Mouse (Mus musculus) ES-E14 (cell line): ENCODE data around the gene Bcl11b. TPM values are rescaled to one million over a fixed set of nuclear protein-coding genes. Genes with fewer than 3 reads are reported as not detected.

ENCODE experiments used
- DNase-seq: peaks from one replicate; pipeline ENCODE4 v3.0.0-alpha.2; 2013; ENCODE audit warnings: low read depth, low spot score
- H3K27ac ChIP-seq: 2 replicates; pipeline ENCODE4 v1.5.1; 2012; ENCODE audit warnings: low read depth, mild to moderate bottlenecking, low read length, moderate library complexity, mixed read lengths; ENCODE audit not compliant: poor library complexity, insufficient read depth, severe bottlenecking
- H3K36me3 ChIP-seq: 2 replicates; pipeline ENCODE4 v1.6.1; 2012; ENCODE audit warnings: mild to moderate bottlenecking, low read length, moderate library complexity, mixed read lengths; ENCODE audit not compliant: control insufficient read depth, poor library complexity, insufficient read depth, severe bottlenecking
- H3K4me1 ChIP-seq, 2 experiments: fragments of 150-350 bp in 1 of 2; sonication (generic) in 1 of 2; 2 replicates each; pipeline ENCODE4 v1.6.1; 2012; ENCODE audit warnings: low read length in 2 of 2, mild to moderate bottlenecking in 1 of 2, mixed read lengths in 1 of 2; ENCODE audit not compliant: control insufficient read depth in 2 of 2, insufficient read depth in 2 of 2, poor library complexity in 1 of 2
- H3K4me3 ChIP-seq, 2 experiments: fragments of 150-350 bp in 1 of 2; sonication (generic) in 1 of 2; 2 replicates each; pipeline ENCODE4 v1.5.1; 2012; ENCODE audit warnings: low read length in 2 of 2, low read depth in 1 of 2, mild to moderate bottlenecking in 1 of 2, mixed read lengths in 1 of 2; ENCODE audit not compliant: insufficient read depth in 1 of 2, poor library complexity in 1 of 2, severe bottlenecking in 1 of 2
- H3K9ac ChIP-seq: 2 replicates; pipeline ENCODE4 v1.6.1; 2012; ENCODE audit warnings: low read depth, mild to moderate bottlenecking, low read length, mixed read lengths; ENCODE audit not compliant: poor library complexity, insufficient read depth, severe bottlenecking
- H3K9me3 ChIP-seq: fragments of 150-350 bp; sonication (generic); 2 replicates; pipeline ENCODE4 v1.6.1; 2012; ENCODE audit warnings: low read depth, mild to moderate bottlenecking, low read length; ENCODE audit not compliant: control insufficient read depth, insufficient read depth
- CHD2 ChIP-seq: IDR thresholded peaks from 2 replicates; pipeline ENCODE4 v1.6.1; 2014; ENCODE audit warnings: mild to moderate bottlenecking, low read depth, low read length, inconsistent platforms
- HCFC1 ChIP-seq: IDR thresholded peaks from 2 replicates; pipeline ENCODE4 v1.6.1; 2012; ENCODE audit warnings: low read length, inconsistent platforms, borderline replicate concordance; ENCODE audit not compliant: insufficient read depth
- MAFK ChIP-seq: IDR thresholded peaks from 2 replicates; pipeline ENCODE4 v1.6.1; 2014; ENCODE audit warnings: mild to moderate bottlenecking, low read depth, low read length, inconsistent platforms; ENCODE audit not compliant: insufficient read depth
- ZC3H11A ChIP-seq: IDR thresholded peaks from 2 replicates; pipeline ENCODE4 v1.6.1; 2012; ENCODE audit warnings: low read depth, mild to moderate bottlenecking, inconsistent platforms, low read length, borderline replicate concordance
- ZNF384 ChIP-seq: IDR thresholded peaks from 2 replicates; pipeline ENCODE4 v1.6.1; 2012; ENCODE audit warnings: low read depth, low read length, inconsistent platforms
- in situ Hi-C, 2 experiments: fragments of 600-800 bp; cut with MboI; formaldehyde crosslinking; loops; one replicate each; pipeline ENCODE4 v1.15.1; 2025; ENCODE audit warnings: low sequenced_read_pairs in 2 of 2, inconsistent platforms in 1 of 2; ENCODE audit not compliant: unreplicated experiment in 2 of 2
- total RNA-seq: library from RNA; depleted of rRNA; stranded (reverse); fragments of 300-350 nt; gene quantifications from 2 replicates; pipeline ENCODE4 v1.2.3, GENCODE M21; 2012; rRNA removed

Bcl11b gene
- 0.85 and 1.2 TPM in 2 replicates for total RNA-seq

- Histone ChIP-seq H3K36me3 (no peaks in the 10 kb centered on the region), H3K4me3 (peak within 1 kb of the TSS; percentile 67 to 78), H3K4me1 (0 out of 4 replicates have a peak, but pooled peaks cover 0 to 2% of the 10 kb centered on the region in 2 experiments), H3K9ac (peak within 1 kb of the TSS; percentile 64), H3K27ac (no peak within 1 kb of the TSS), H3K9me3 (no peaks in the 10 kb centered on the region)
- in situ Hi-C loops: no loop called here
- DNase-seq: no peak
- TF ChIP-seq ZC3H11A (no peak), HCFC1 (no peak), ZNF384 (0 out of 2 replicates have a peak, but pooled peaks have one; percentile 44)
Measured at GRCm38 (mm10) chr12:108003483-108003882, at the start of gene Bcl11b. TSS of gene Bcl11b (minus strand) at chr12:108003602.

DNA sequence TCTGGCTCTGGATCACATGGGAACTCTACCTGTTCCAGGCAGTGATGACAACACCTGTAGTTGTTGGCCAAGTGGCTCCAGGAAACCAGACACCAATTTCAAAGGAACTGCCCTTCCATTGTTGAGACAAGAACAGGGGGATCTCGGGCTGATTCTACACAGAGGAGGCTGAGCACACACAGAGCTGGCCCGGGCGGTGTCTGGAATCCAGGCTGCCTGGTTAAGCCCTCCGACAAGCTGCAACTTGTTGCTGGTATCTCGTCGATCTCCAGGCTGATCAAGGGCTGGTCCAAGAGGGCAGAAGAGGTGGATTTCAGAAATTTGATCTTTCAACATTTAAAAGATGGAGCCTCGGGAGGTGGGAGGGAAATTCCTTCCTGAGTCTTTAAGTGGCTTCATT, 47.6 kb upstream of the Bcl11b start:
- Histone ChIP-seq H3K9ac (no peak overlapping the region), H3K27ac (no peak overlapping the region), H3K4me3 (no peak overlapping the region), H3K36me3 (no peaks in the 10 kb centered on the region), H3K9me3 (no peaks in the 10 kb centered on the region), H3K4me1 (no peaks in the 10 kb centered on the region)
- TF ChIP-seq MAFK (no peak), HCFC1 (no peak), ZC3H11A (no peak), ZNF384 (no peak), CHD2 (no peak)
- no peak for DNase-seq
- in situ Hi-C loops: no loop called here

DNA sequence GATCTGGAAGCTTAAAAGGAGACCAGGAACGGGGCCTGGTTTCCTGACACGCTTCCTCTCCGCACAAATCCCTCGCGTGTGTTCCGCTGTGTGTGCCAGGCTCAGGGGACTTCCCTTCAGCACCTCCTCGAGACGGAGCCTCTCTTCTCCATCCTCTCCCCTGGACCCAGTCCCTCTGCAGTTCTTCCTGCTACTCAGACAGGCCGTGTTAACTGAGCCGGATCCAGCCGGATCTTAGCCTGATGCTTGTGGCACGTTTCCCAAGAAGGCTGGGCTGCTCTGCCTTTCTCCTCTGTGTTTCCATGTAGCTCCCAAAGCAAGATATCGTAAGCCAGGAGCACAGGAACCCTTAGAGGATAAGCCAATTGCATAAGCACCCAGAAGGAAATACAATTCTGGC, 46.2 kb upstream of the Bcl11b start:
- in situ Hi-C loops: no loop called here
- DNase-seq: no peak
- no peak overlapping the region for H3K9ac ChIP-seq

GRCm38 (mm10) chr12:108042239-108042571, 38.8 kb upstream of the Bcl11b start:
- Histone ChIP-seq H3K4me1 (no peaks in the 10 kb centered on the region), H3K27ac (no peak overlapping the region), H3K4me3 (no peak overlapping the region), H3K9me3 (no peaks in the 10 kb centered on the region), H3K36me3 (no peaks in the 10 kb centered on the region), H3K9ac (no peak overlapping the region)
- DNase-seq: no peak
- in situ Hi-C loops: no loop called here
- no peak for TF ChIP-seq ZC3H11A
- no peak for TF ChIP-seq MAFK
- no peak for TF ChIP-seq ZNF384
- TF ChIP-seq CHD2: no peak
- TF ChIP-seq HCFC1: no peak

More for the DNA sequence above, 46.2 kb upstream of the Bcl11b start:
- no peaks in the 10 kb centered on the region for H3K36me3 ChIP-seq
- no peak overlapping the region for H3K4me3 ChIP-seq
- no peaks in the 10 kb centered on the region for H3K9me3 ChIP-seq
- no peaks in the 10 kb centered on the region for H3K4me1 ChIP-seq
- no peak overlapping the region for H3K27ac ChIP-seq
- TF ChIP-seq MAFK (no peak), HCFC1 (no peak), CHD2 (no peak), ZC3H11A (no peak), ZNF384 (no peak)
